Mouse (Mus musculus) liver (tissue): ENCODE results near the gene Hdgfl2.

ENCODE experiments used
- DNase-seq: peaks from one replicate; pipeline ENCODE4 v3.0.0-alpha.2; 2020; ENCODE audit warnings: mixed read lengths

Hdgfl2 gene

GRCm38 (mm10) chr17:56078880-56079795 lies at the start of gene Hdgfl2:
Hdgfl2 (plus strand) TSS chr17:56079634.
- DNase-seq, result peak; percentile 100

GRCm38 (mm10) chr17:56030238-56030870 lies 49.1 kb upstream of the Hdgfl2 start:
- no peak for DNase-seq

- DNase-seq, result peak; percentile 42
Measured at GRCm38 (mm10) chr17:56030919-56031318, 48.5 kb upstream of the Hdgfl2 start.

- no peak for DNase-seq
Measured at GRCm38 (mm10) chr17:56031431-56031830, 48.0 kb upstream of the Hdgfl2 start.

GRCm38 (mm10) chr17:56032127-56032733 lies 47.2 kb upstream of the Hdgfl2 start:
- DNase-seq, result no peak

GRCm38 (mm10) chr17:56032831-56033230 lies 46.6 kb upstream of the Hdgfl2 start:
- no peak for DNase-seq

GRCm38 (mm10) chr17:56034040-56034725 lies 45.3 kb upstream of the Hdgfl2 start:
- DNase-seq, result no peak

- no peak for DNase-seq
Measured at GRCm38 (mm10) chr17:56034726-56035100, 44.7 kb upstream of the Hdgfl2 start.

- DNase-seq, result no peak
Measured at GRCm38 (mm10) chr17:56035216-56035615, 44.2 kb upstream of the Hdgfl2 start.

- DNase-seq, result peak; percentile 99
Measured at GRCm38 (mm10) chr17:56036176-56036900, 43.1 kb upstream of the Hdgfl2 start, which contains the start of gene Sh3gl1. Sh3gl1 (minus strand) TSS chr17:56036635.

- no peak for DNase-seq
Measured at GRCm38 (mm10) chr17:56036901-56037287, 42.5 kb upstream of the Hdgfl2 start.

GRCm38 (mm10) chr17:56038583-56039261 lies 40.7 kb upstream of the Hdgfl2 start:
- no peak for DNase-seq

GRCm38 (mm10) chr17:56039345-56039744 lies 40.1 kb upstream of the Hdgfl2 start:
- no peak for DNase-seq

- peak; percentile 96 for DNase-seq
Measured at GRCm38 (mm10) chr17:56040030-56040856, 39.2 kb upstream of the Hdgfl2 start, which contains the start of gene Chaf1a. Chaf1a (plus strand) TSS chr17:56040439.

GRCm38 (mm10) chr17:56040857-56041163 lies 38.6 kb upstream of the Hdgfl2 start:
- DNase-seq, result peak; percentile 56

GRCm38 (mm10) chr17:56051369-56051768 lies 28.1 kb upstream of the Hdgfl2 start:
- no peak for DNase-seq

GRCm38 (mm10) chr17:56054938-56055337 lies 24.5 kb upstream of the Hdgfl2 start:
- no peak for DNase-seq

- no peak for DNase-seq
Measured at GRCm38 (mm10) chr17:56055945-56056678, 23.3 kb upstream of the Hdgfl2 start.

- no peak for DNase-seq
Measured at GRCm38 (mm10) chr17:56057381-56058120, 21.9 kb upstream of the Hdgfl2 start.
